Comparison of ENCODE assay signal across 13 mouse cellular contexts in genomic region chr6:128003542-128003941, GRCm38 (mm10).
DNase-seq lines count a peak whose midpoint lies in the region; ATAC-seq and TF ChIP-seq lines count a peak whose summit lies in the region.
"Had no signal": no experiment of that assay in that cellular context is flagged by ENCODE, and none has a peak within 500 bp of the region (broad histone marks: within the 10 kb centered on the region; RNA-seq: fewer than 3 reads in every experiment).

No protein-coding gene starts in this region.

- WGBS in heart, embryonic 10.5 days, result 65% methylated on average over 5 of the region's 5 CpGs
- 54% methylated on average over 5 of the region's 5 CpGs for WGBS in kidney, embryonic 15.5 days
- WGBS in limb, embryonic 13.5 days, result 71% methylated on average over 5 of the region's 5 CpGs

- no peak for DNase-seq in heart, embryonic 10.5 days (ENCODE audit: low spot score)
- DNase-seq in heart, adult 9 months (ENCODE audit: low spot score in 2 of 2), result no peak
- no peak for DNase-seq in kidney, adult 9 months
- peak; percentile 58 for DNase-seq in brain, embryonic 14.5 days (ENCODE audit: low read depth)
- no peak for DNase-seq in spleen, postnatal 36 days (ENCODE audit: low spot score in 2 of 2)
- DNase-seq in thymus, adult 18-20 months, result no peak
- DNase-seq: B cell, adult 2 months; thymus, postnatal 25 days had no signal

- H3K4me3 ChIP-seq in heart, embryonic 10.5 days, result no peak overlapping the region
- H3K4me3 ChIP-seq in kidney, embryonic 15.5 days (replicated peaks), result no peak overlapping the region
- H3K4me3 ChIP-seq in limb, embryonic 13.5 days, result no peak overlapping the region
- H3K4me3 ChIP-seq: midbrain, embryonic 12.5 days had no signal

- H3K27me3 ChIP-seq in heart, embryonic 10.5 days (ENCODE audit: insufficient read depth, poor library complexity, severe bottlenecking), result no peaks in the 10 kb centered on the region
- no peaks in the 10 kb centered on the region for H3K27me3 ChIP-seq in kidney, embryonic 15.5 days
- H3K27me3 ChIP-seq in limb, embryonic 13.5 days, result no peaks in the 10 kb centered on the region
- H3K27me3 ChIP-seq: midbrain, embryonic 12.5 days had no signal

- peaks cover 80% of the 10 kb centered on the region for H3K4me1 ChIP-seq in heart, embryonic 10.5 days
- peaks cover 33% of the 10 kb centered on the region for H3K4me1 ChIP-seq in kidney, embryonic 15.5 days
- H3K4me1 ChIP-seq in limb, embryonic 13.5 days, result peaks cover 46% of the 10 kb centered on the region

- no peak for TF ChIP-seq CTCF in brain, embryonic 14.5 days (IDR thresholded peaks at IDR 0.05; ENCODE audit: borderline replicate concordance, extremely low read depth, insufficient read depth, insufficient read length)

- H3K9ac ChIP-seq in kidney, embryonic 15.5 days, result no peak overlapping the region; the same call in 1 of the 2 replicates
- H3K9ac ChIP-seq in limb, embryonic 13.5 days, result no peak overlapping the region
- H3K9ac ChIP-seq: liver, embryonic 14.5 days; midbrain, embryonic 12.5 days had no signal

- no peak overlapping the region for H3K4me2 ChIP-seq in kidney, embryonic 15.5 days
- H3K4me2 ChIP-seq in limb, embryonic 13.5 days (replicated peaks), result no peak overlapping the region
- H3K4me2 ChIP-seq: midbrain, embryonic 12.5 days had no signal

- no peak for TF ChIP-seq POLR2A in brain, embryonic 14.5 days (IDR thresholded peaks at IDR 0.05; ENCODE audit: borderline replicate concordance, extremely low read depth, insufficient read depth, insufficient read length, poor library complexity, severe bottlenecking)

- peak overlapping the region; percentile 72 for H3K27ac ChIP-seq in heart, embryonic 10.5 days
- no peak overlapping the region for H3K27ac ChIP-seq in kidney, embryonic 15.5 days
- 0 out of 2 replicates have a peak overlapping the region, but pooled peaks have one; percentile 15 for H3K27ac ChIP-seq in limb, embryonic 13.5 days
- H3K27ac ChIP-seq: liver, embryonic 14.5 days; midbrain, embryonic 12.5 days had no signal

- 0 out of 2 replicates have a peak, but pooled peaks have one; percentile 15 for ATAC-seq in kidney, embryonic 15.5 days (replicated peaks; ENCODE audit: low FRiP score)
- ATAC-seq in limb, embryonic 13.5 days (ENCODE audit: low FRiP score, low read depth), result no peak

- H3K9me3 ChIP-seq in heart, embryonic 10.5 days, result no peaks in the 10 kb centered on the region
- H3K9me3 ChIP-seq in kidney, embryonic 15.5 days (replicated peaks), result no peaks in the 10 kb centered on the region
- no peaks in the 10 kb centered on the region for H3K9me3 ChIP-seq in limb, embryonic 13.5 days
- H3K9me3 ChIP-seq: midbrain, embryonic 12.5 days had no signal

- H3K36me3 ChIP-seq in heart, embryonic 10.5 days, result 0 out of 2 replicates have a peak, but pooled peaks cover 1% of the 10 kb centered on the region
- H3K36me3 ChIP-seq in kidney, embryonic 15.5 days, result no peaks in the 10 kb centered on the region
- no peaks in the 10 kb centered on the region for H3K36me3 ChIP-seq in limb, embryonic 13.5 days
- H3K36me3 ChIP-seq: G1E; midbrain, embryonic 12.5 days had no signal
